Mouse (Mus musculus) neutrophil, adult 83 days (primary cell): ENCODE measurements around the gene Mchr1. TPM values are rescaled to one million over a fixed set of nuclear protein-coding genes. Genes with fewer than 3 reads are reported as not detected.

Source experiments
- total RNA-seq, 2 experiments: library from RNA; stranded (reverse); gene quantifications; one replicate each; pipeline ENCODE4 v1.2.4; 2023

Mchr1 gene
- not detected for total RNA-seq

DNA sequence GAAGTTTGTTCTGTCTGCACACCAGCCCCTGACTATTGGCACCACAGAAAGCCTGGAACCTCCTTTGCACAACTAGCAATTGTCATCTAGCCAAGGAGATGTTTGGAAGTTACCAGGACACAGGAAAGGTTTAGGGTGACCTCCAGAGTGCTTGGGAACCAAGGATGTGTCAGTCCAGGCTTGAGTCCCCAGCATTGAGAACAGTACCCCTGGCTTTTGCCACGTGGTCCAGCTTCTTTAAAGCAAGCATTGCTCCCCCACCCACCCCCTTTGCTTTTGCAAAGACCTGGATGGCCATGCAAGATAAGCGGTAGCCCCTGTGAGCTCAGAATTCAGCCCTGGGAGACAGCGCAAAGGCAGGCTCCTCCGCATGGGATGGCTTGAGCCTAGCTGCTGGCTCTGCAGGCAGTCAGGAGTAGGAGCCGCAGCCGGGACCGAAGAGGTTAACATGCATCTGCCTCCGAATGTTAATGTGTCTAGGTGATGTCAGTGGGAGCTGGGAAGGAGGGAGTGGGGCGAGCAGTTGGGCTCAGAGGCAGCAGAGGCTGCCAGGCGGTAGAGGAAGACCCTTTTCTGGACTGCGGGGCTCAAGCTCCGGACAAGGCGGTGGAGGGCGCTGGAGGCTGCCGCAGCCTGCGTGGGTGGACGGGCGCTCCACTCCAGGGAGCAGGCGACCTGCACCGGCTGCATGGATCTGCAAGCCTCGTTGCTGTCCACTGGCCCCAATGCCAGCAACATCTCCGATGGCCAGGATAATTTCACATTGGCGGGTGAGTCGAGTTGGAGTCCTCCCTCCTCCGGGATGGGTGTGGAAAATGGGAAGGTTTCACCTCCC is at the start of gene Mchr1:
Gene Mchr1 (plus strand): TSS at position 414 of the 835 bp plus-strand sequence.

DNA sequence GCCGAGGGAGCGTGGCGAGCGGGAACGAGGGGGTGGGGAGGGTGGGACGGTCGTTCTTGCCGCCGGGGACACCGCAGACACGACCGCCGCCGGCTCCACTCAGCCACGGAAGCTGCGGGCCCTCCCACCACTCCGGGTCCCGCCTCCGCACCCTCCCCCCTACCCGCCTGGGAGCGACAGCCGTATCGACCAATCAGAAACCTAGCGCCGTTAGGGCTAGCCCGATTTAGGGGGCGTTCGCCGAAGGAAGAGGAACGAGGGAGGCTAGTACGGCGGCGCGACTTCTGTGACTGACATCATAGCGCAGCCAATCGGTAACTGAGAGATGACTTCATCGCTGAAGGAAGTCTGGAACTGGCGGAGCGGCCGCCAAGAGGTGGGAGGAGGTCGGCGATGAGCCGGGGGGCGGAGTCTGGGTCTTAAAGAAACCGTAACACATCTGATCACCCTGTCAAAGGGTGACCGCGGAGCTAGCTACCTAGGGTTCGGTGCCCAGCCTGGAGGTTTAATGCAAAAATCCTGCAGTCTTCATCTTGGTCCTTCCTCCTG is 44.6 kb upstream of the Mchr1 start, which contains the start of gene Mrtfa:
Gene Mrtfa (minus strand): TSS at position 128 of the 549 bp plus-strand sequence.

Other genes starting within 250 kb of the Mchr1 start
- gene Mrtfa, start 44.7 kb upstream of the Mchr1 start, total RNA-seq: 100 to 1,000 TPM; 191 to 216 TPM
- 10 to 100 TPM; 24.3 to 25.5 TPM for gene Slc25a17, start 125.3 kb downstream of the Mchr1 start, total RNA-seq
- 10 to 100 TPM; 43.0 to 50.3 TPM for gene St13, start 164.6 kb downstream of the Mchr1 start, total RNA-seq
- 10 to 100 TPM in 1 of 2 experiments, 1 to 10 TPM in 1; 9.3 to 10.5 TPM for gene Xpnpep3, start 164.6 kb downstream of the Mchr1 start, total RNA-seq
- gene Dnajb7, start 172.8 kb downstream of the Mchr1 start, total RNA-seq: not detected
- gene Rbx1, start 230.8 kb downstream of the Mchr1 start, total RNA-seq: 10 to 100 TPM; 67.8 to 80.5 TPM